In the genomic region with DNA sequence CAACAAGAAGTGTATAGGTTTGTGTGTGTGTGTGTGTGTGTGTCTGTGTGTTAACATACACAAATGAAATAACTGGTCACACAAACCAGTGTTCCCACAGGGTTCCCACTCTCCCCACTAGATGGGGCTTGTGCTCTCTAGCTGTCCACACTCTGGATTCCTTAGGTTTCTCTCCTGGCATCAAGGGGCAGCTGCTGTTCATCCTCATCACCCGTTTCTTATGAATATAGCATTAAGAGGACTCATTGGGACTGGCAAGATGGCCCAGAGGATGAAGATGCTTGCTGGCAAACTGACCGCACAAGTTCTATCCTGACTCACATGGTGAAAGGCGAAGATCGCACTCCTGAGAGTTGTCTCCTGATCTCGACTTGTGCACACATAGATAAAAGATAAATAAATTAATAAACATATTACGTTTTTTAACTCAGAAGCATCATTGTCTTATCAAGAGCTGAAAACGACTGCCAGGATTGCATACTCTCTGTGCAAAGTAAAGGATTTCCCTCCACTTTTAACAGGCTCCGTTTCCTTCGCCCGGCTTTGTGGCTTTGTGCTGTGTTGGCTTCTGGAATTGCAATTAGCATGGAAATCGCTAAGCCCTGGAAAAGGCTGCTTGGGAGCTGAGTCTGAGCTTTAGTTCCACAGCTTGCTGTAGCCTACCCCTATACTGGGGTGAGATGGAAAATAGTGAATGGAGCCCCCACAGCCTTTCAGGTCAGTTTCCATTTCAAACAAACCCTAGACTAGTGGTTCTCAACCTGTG, we compare ENCODE assay signal across 8 mouse cellular contexts.
A peak's percentile ranks its signal among the peaks of the same experiment; 100 is the strongest.
DNase-seq lines count a peak whose midpoint lies in the region; ATAC-seq and TF ChIP-seq lines count a peak whose summit lies in the region.

No protein-coding gene starts in this region.

- peak overlapping the region; percentile 31 for H3K4me2 ChIP-seq in hindbrain, embryonic 11.5 days (replicated peaks; ENCODE audit: low read depth, low read length)
- H3K4me2 ChIP-seq in stomach, embryonic 15.5 days: 0 out of 2 replicates have a peak overlapping the region, but pooled peaks have one; percentile 23

- POLR2A ChIA-PET in Patski (lab: Charles Lee): no interaction called here

- no peaks in the 10 kb centered on the region for H3K9me3 ChIP-seq in hindbrain, embryonic 11.5 days (ENCODE audit: control insufficient read depth, low read length)
- no peaks in the 10 kb centered on the region for H3K9me3 ChIP-seq in stomach, embryonic 15.5 days

- H3K27me3 ChIP-seq in Patski: no peaks in the 10 kb centered on the region
- no peaks in the 10 kb centered on the region for H3K27me3 ChIP-seq in hindbrain, embryonic 11.5 days (ENCODE audit: control insufficient read depth, insufficient read depth, low read length)
- H3K27me3 ChIP-seq in stomach, embryonic 15.5 days (replicated peaks): no peaks in the 10 kb centered on the region

- H3K4me1 ChIP-seq in hindbrain, embryonic 11.5 days (replicated peaks; ENCODE audit: control insufficient read depth, insufficient read depth, low read length): no peaks in the 10 kb centered on the region
- no peaks in the 10 kb centered on the region for H3K4me1 ChIP-seq in stomach, embryonic 15.5 days

- TF ChIP-seq CTCF in Patski (IDR thresholded peaks at IDR 0.05): peak; percentile 82

- in situ Hi-C loops in Patski (cut with MboI; ENCODE audit: low pct_unique_long_range_greater_than_20kb): loop anchor here (5.0 kb wide), 1 partner anchor 449 kb away; no protein-coding TSS in a partner anchor

- CTCF ChIA-PET in Patski (lab: Charles Lee): interaction anchor here (1.4 to 1.9 kb wide), 2 partner anchors 449 to 520 kb away, joined by 3 to 12 read pairs; no protein-coding TSS in a partner anchor

- 36% methylated on average over 11 of the region's 11 CpGs for WGBS in hindbrain, embryonic 11.5 days
- WGBS in stomach, embryonic 15.5 days: 48% methylated on average over 11 of the region's 11 CpGs

- H3K9ac ChIP-seq in hindbrain, embryonic 11.5 days (ENCODE audit: low read depth, low read length): no peak overlapping the region
- H3K9ac ChIP-seq in stomach, embryonic 15.5 days: no peak overlapping the region

- no peak overlapping the region; the same call in 1 of the 2 replicates for H3K4me3 ChIP-seq in hindbrain, embryonic 11.5 days (ENCODE audit: low read depth, low read length)
- no peak overlapping the region for H3K4me3 ChIP-seq in stomach, embryonic 15.5 days (replicated peaks)

- no peak for DNase-seq in Patski (ENCODE audit: low read depth, low spot score)
- DNase-seq in cerebellum, adult 9-10 months: peak; percentile 52
- peak; percentile 77 for DNase-seq in hindbrain, embryonic 11.5 days (ENCODE audit: low spot score)
- DNase-seq in layer of hippocampus, postnatal 14 days (ENCODE audit: low spot score in 2 of 2): peak; percentile 65 to 68
- DNase-seq in spleen, adult 18-20 months: no peak

- ATAC-seq in Patski: no peak
- ATAC-seq in frontal cortex, adult (ENCODE audit: low TSS enrichment): peak; percentile 96
- peak; percentile 71; the same call in 1 of the 2 replicates for ATAC-seq in hindbrain, embryonic 11.5 days (ENCODE audit: low FRiP score)
- ATAC-seq in megakaryocyte-erythroid progenitor cell, adult 5-6 weeks (replicated peaks; ENCODE audit: low FRiP score, low TSS enrichment, poor library complexity, severe bottlenecking): 0 out of 2 replicates have a peak, but pooled peaks have one; percentile 26
- ATAC-seq in stomach, embryonic 15.5 days (ENCODE audit: insufficient read depth, low FRiP score, low read depth): no peak

- no peaks in the 10 kb centered on the region for H3K36me3 ChIP-seq in hindbrain, embryonic 11.5 days (ENCODE audit: control insufficient read depth, insufficient read depth, low read length)
- H3K36me3 ChIP-seq in stomach, embryonic 15.5 days: no peaks in the 10 kb centered on the region

- no peak overlapping the region for H3K27ac ChIP-seq in hindbrain, embryonic 11.5 days (ENCODE audit: low read depth, low read length)
- H3K27ac ChIP-seq in stomach, embryonic 15.5 days: no peak overlapping the region

Comparison
In these comparisons a context has a peak if more than half of its experiments do, and no peak if none do; other contexts are left out.
1. ATAC-seq: peak in frontal cortex, adult (single experiment), hindbrain, embryonic 11.5 days (single experiment) and megakaryocyte-erythroid progenitor cell, adult 5-6 weeks (single experiment); none in Patski (single experiment) and stomach, embryonic 15.5 days (single experiment).
2. DNase-seq: peak in cerebellum, adult 9-10 months (single experiment), hindbrain, embryonic 11.5 days (single experiment) and layer of hippocampus, postnatal 14 days (2 of 2); none in Patski (single experiment) and spleen, adult 18-20 months (0 of 2).